Mouse (Mus musculus) ES-Bruce4 (cell line): ENCODE measurements around the gene Dtnb.

ENCODE experiments used
- CTCF ChIP-seq: IDR thresholded peaks from one replicate; pipeline ENCODE4 v1.8.1; 2011; ENCODE audit warnings: low read depth, low read length
- EP300 ChIP-seq: IDR thresholded peaks from 2 replicates; pipeline ENCODE4 v1.6.1; 2011; ENCODE audit warnings: low read depth, low read length; ENCODE audit not compliant: insufficient read depth

GRCm38 (mm10) chr12:3791257-3791656, 219.1 kb downstream of the Dtnb start:
- TF ChIP-seq CTCF (no peak), EP300 (no peak)
